In genomic region chr11:81189103-81189502, GRCm38 (mm10) we compare ENCODE assay signal across 29 mouse cellular contexts.
DNase-seq lines count a peak whose midpoint lies in the region; ATAC-seq and TF ChIP-seq lines count a peak whose summit lies in the region.
"Had no signal": no experiment of that assay in that cellular context is flagged by ENCODE, and none has a peak within 500 bp of the region (broad histone marks: within the 10 kb centered on the region; RNA-seq: fewer than 3 reads in every experiment).

No protein-coding gene starts in this region.

- no peaks in the 10 kb centered on the region for H3K27me3 ChIP-seq in forebrain, embryonic 11.5 days (ENCODE audit: control insufficient read depth, insufficient read depth, low read length)
- no peaks in the 10 kb centered on the region for H3K27me3 ChIP-seq in forebrain, postnatal 0 days (ENCODE audit: insufficient read depth, low read length)
- H3K27me3 ChIP-seq in heart, embryonic 11.5 days (ENCODE audit: control insufficient read depth, insufficient read depth, low read length) = no peaks in the 10 kb centered on the region
- H3K27me3 ChIP-seq: midbrain, embryonic 15.5 days; neural tube, embryonic 15.5 days had no signal

- H3K27ac ChIP-seq in forebrain, embryonic 11.5 days (ENCODE audit: low read depth, low read length) = no peak overlapping the region
- no peak overlapping the region for H3K27ac ChIP-seq in forebrain, postnatal 0 days (ENCODE audit: low read depth, low read length)
- no peak overlapping the region for H3K27ac ChIP-seq in heart, embryonic 11.5 days (ENCODE audit: low read depth, low read length)
- H3K27ac ChIP-seq: gastrocnemius, adult 2 months; heart, adult 2 months; liver, embryonic 14.5 days; midbrain, embryonic 10.5 days; midbrain, embryonic 15.5 days; neural tube, embryonic 15.5 days had no signal

- DNase-seq in forebrain, embryonic 11.5 days (ENCODE audit: low spot score) = peak; percentile 27
- DNase-seq in forebrain, postnatal 0 days = no peak
- peak; percentile 4 for DNase-seq in heart, adult 8-10 months (ENCODE audit: low spot score)
- DNase-seq in left cerebral cortex, adult 8-10 months (ENCODE audit: low spot score in 2 of 2) = peak; percentile 7 to 22
- DNase-seq in left cerebral cortex, postnatal 10 days (ENCODE audit: extremely low spot score in 1 of 2, low spot score in 2 of 2) = no peak
- peak; percentile 2 for DNase-seq in Muller cell, postnatal 12 days (ENCODE audit: inconsistent ontology term)
- DNase-seq in spleen, postnatal 14 days (ENCODE audit: low spot score in 2 of 2) = no peak
- DNase-seq: adrenal gland, adult 8-10 months; cerebellum, adult 8-10 months; cerebellum, postnatal 25 days; gastrocnemius, adult 2 months; gastrocnemius, postnatal 36 days; heart, adult 2 months; heart, postnatal 14 days; kidney, adult 2 months; kidney, postnatal 4 days; layer of hippocampus, adult 9-11 months; liver; lung, adult 2 months; lung, postnatal 14 days; thymus, adult 18-20 months; thymus, postnatal 25 days had no signal

- no peaks in the 10 kb centered on the region for H3K36me3 ChIP-seq in forebrain, embryonic 11.5 days (ENCODE audit: control insufficient read depth, insufficient read depth, low read length)
- no peaks in the 10 kb centered on the region for H3K36me3 ChIP-seq in forebrain, postnatal 0 days (ENCODE audit: insufficient read depth)
- no peaks in the 10 kb centered on the region for H3K36me3 ChIP-seq in heart, embryonic 11.5 days (ENCODE audit: control insufficient read depth, insufficient read depth, low read length)
- H3K36me3 ChIP-seq: midbrain, embryonic 10.5 days; midbrain, embryonic 15.5 days; neural tube, embryonic 15.5 days had no signal

- no peaks in the 10 kb centered on the region for H3K9me3 ChIP-seq in forebrain, embryonic 11.5 days (ENCODE audit: control insufficient read depth, low read length)
- no peaks in the 10 kb centered on the region for H3K9me3 ChIP-seq in forebrain, postnatal 0 days (ENCODE audit: low read length)
- no peaks in the 10 kb centered on the region for H3K9me3 ChIP-seq in heart, embryonic 11.5 days (replicated peaks; ENCODE audit: control insufficient read depth, low read length)
- H3K9me3 ChIP-seq: midbrain, embryonic 10.5 days; midbrain, embryonic 15.5 days; neural tube, embryonic 15.5 days had no signal

- ATAC-seq in forebrain, embryonic 11.5 days (replicated peaks; ENCODE audit: low FRiP score) = no peak
- ATAC-seq in forebrain, postnatal 0 days = no peak
- ATAC-seq in heart, embryonic 11.5 days (replicated peaks; ENCODE audit: insufficient number of reproducible peaks, low FRiP score, low TSS enrichment) = no peak
- ATAC-seq: forebrain, embryonic 14.5 days; hindbrain, embryonic 16.5 days; midbrain, embryonic 15.5 days had no signal

- 93% methylated on average over 6 of the region's 6 CpGs for WGBS in forebrain, embryonic 11.5 days
- WGBS in forebrain, postnatal 0 days = 89% methylated on average over 6 of the region's 6 CpGs
- 88% methylated on average over 6 of the region's 6 CpGs for WGBS in heart, embryonic 11.5 days (ENCODE audit: insufficient replicate concordance)

- no peak overlapping the region for H3K9ac ChIP-seq in forebrain, embryonic 11.5 days (ENCODE audit: low read length)
- H3K9ac ChIP-seq in forebrain, postnatal 0 days = no peak overlapping the region
- no peak overlapping the region for H3K9ac ChIP-seq in heart, embryonic 11.5 days (ENCODE audit: low read depth, low read length)
- H3K9ac ChIP-seq: liver, embryonic 14.5 days; midbrain, embryonic 15.5 days; neural tube, embryonic 15.5 days had no signal

- no peak overlapping the region for H3K4me3 ChIP-seq in forebrain, embryonic 11.5 days (ENCODE audit: low read depth, low read length)
- H3K4me3 ChIP-seq in forebrain, postnatal 0 days (ENCODE audit: low read depth, low read length) = no peak overlapping the region
- H3K4me3 ChIP-seq in heart, embryonic 11.5 days (ENCODE audit: low read depth, low read length) = no peak overlapping the region
- H3K4me3 ChIP-seq: gastrocnemius, adult 2 months; heart, adult 2 months; midbrain, embryonic 10.5 days; midbrain, embryonic 15.5 days; neural tube, embryonic 15.5 days had no signal

- intact Hi-C loops in left cerebral cortex, postnatal 10 days (cut with DNase I) = no loop called here

- TF ChIP-seq CTCF in forebrain, postnatal 0 days (IDR thresholded peaks at IDR 0.05; ENCODE audit: low read depth) = no peak

- no peaks in the 10 kb centered on the region for H3K4me1 ChIP-seq in forebrain, embryonic 11.5 days (replicated peaks; ENCODE audit: control insufficient read depth, insufficient read depth, low read length)
- H3K4me1 ChIP-seq in forebrain, postnatal 0 days (ENCODE audit: insufficient read depth) = no peaks in the 10 kb centered on the region
- no peaks in the 10 kb centered on the region for H3K4me1 ChIP-seq in heart, embryonic 11.5 days (ENCODE audit: control insufficient read depth, insufficient read depth, low read length)
- H3K4me1 ChIP-seq: midbrain, embryonic 15.5 days had no signal

- no peak overlapping the region for H3K4me2 ChIP-seq in forebrain, embryonic 11.5 days (ENCODE audit: low read depth, low read length, severe bottlenecking)
- H3K4me2 ChIP-seq in forebrain, postnatal 0 days (ENCODE audit: low read depth) = no peak overlapping the region
- no peak overlapping the region for H3K4me2 ChIP-seq in heart, embryonic 11.5 days
- H3K4me2 ChIP-seq: midbrain, embryonic 15.5 days; neural tube, embryonic 15.5 days had no signal

Comparison
In these comparisons a context has a peak if more than half of its experiments do, and no peak if none do; other contexts are left out.
1. DNase-seq: peak in forebrain, embryonic 11.5 days (single experiment), heart, adult 8-10 months (single experiment), left cerebral cortex, adult 8-10 months (2 of 2) and Muller cell, postnatal 12 days (single experiment); none in forebrain, postnatal 0 days (single experiment), left cerebral cortex, postnatal 10 days (0 of 2) and spleen, postnatal 14 days (0 of 2).